Mouse (Mus musculus): Measurements from ENCODE around the gene Mb. TPM values are rescaled to one million over a fixed set of nuclear protein-coding genes. Genes with fewer than 3 reads are reported as not detected.
"Not testable (repeated sequence)": the region's sequence is repeated elsewhere in the genome, so short reads cannot be mapped to it uniquely, and the experiment has no call there.

Mb gene
- polyA plus RNA-seq, 1 experiment from 2014 or later = 1.4 TPM

DNA sequence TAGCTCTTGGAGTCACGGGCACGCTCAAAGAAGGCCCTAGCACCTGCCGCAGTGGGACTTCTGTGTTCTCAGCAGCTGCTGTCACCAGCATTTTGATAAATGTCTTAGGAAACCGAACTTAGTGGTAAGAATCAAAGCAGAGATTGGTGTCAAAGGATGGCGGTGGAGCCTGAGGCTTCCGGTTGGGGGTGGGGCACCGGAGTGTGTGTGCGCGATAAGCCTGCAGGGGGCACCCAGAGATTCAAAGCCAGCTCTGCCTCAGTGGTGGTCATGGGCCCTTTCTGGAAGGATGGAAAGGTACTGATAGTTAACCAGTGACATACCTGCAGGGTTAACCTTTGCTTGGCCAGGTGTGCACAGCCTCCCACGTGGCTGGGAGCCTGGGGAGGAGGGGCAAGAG, 21.0 kb upstream of the Mb start:
- Histone ChIP-seq H3K4me2 (ENCODE audit: low read depth, low read length) (no peak overlapping the region), H3K9me3 (ENCODE audit: control insufficient read depth, low read length) (no peaks in the 10 kb centered on the region), H3K4me3 (ENCODE audit: low read depth, low read length) (no peak overlapping the region), H3K36me3 (ENCODE audit: control insufficient read depth, insufficient read depth, low read length) (peaks cover 3% of the 10 kb centered on the region; the same call in 1 of the 2 replicates), H3K4me1 (ENCODE audit: control insufficient read depth, insufficient read depth, low read length) (peaks cover 2% of the 10 kb centered on the region; the same call in 1 of the 2 replicates), H3K27me3 (ENCODE audit: control insufficient read depth, insufficient read depth, low read length) (no peaks in the 10 kb centered on the region), H3K9ac (replicated peaks; ENCODE audit: low read depth, low read length) (no peak overlapping the region), H3K27ac (ENCODE audit: low read depth, low read length) (no peak overlapping the region)
- ATAC-seq (ENCODE audit: low read depth) = 0 out of 2 replicates have a peak, but pooled peaks have one; percentile 52
- WGBS = 24% methylated on average over 10 of the region's 10 CpGs

DNA sequence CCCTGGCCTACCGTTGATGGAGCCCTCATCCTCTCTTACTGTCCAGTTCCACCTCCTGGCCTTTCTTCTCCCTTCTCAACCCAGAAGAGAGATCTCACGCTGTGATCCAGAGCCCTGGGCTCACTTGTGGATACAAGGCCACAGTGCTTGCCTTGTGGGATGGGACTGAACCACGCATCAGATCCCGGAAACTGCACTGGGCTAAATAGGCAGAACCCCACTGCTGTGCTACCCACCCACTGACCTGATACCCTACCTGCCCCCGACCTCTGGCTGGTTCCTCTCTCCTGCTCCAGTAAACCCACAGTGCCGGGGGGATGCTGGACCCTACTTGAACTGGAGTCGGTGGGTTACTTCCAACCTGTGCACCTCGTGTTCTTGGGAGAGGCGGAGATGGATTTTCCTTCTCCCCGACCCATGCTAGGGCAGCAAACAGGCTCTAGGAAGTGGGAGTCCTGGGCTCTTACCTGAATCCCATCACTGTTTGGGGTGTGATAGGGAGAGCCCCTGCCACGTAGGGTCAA, 20.3 kb upstream of the Mb start:
- no peak overlapping the region for H3K9ac ChIP-seq (replicated peaks; ENCODE audit: low read depth, low read length)

DNA sequence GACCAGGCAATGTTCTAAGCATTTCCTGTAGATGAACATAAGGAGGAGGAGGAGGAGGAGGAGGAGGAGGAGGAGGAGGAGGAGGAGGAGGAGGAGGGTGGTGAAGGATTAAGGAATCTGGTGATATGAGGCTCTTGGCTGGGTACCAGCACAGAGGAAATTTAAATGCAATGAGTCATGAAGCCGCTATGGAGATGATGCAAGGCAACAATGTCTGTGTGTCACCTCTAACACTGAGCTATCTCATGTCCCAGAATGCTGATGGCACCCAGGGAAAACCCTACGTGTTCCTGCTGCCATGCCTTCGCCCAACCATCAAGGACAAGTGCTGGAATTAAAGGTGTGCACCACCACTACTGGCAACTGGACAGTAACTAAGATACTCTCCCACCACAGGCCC, 18.5 kb upstream of the Mb start:
- Histone ChIP-seq H3K4me3 (ENCODE audit: low read depth, low read length) (no peak overlapping the region), H3K4me1 (ENCODE audit: control insufficient read depth, insufficient read depth, low read length) (peaks cover 2% of the 10 kb centered on the region; the same call in 1 of the 2 replicates), H3K27ac (ENCODE audit: low read depth, low read length) (no peak overlapping the region), H3K9ac (replicated peaks; ENCODE audit: low read depth, low read length) (no peak overlapping the region), H3K4me2 (ENCODE audit: low read depth, low read length) (no peak overlapping the region), H3K9me3 (ENCODE audit: control insufficient read depth, low read length) (no peaks in the 10 kb centered on the region), H3K36me3 (ENCODE audit: control insufficient read depth, insufficient read depth, low read length) (no peaks in the 10 kb centered on the region), H3K27me3 (ENCODE audit: control insufficient read depth, insufficient read depth, low read length) (no peaks in the 10 kb centered on the region)
- 89% methylated on average over 3 of the region's 3 CpGs for WGBS
- ATAC-seq (ENCODE audit: low read depth) = no peak

More for the DNA sequence above, 20.3 kb upstream of the Mb start:
- Histone ChIP-seq H3K4me3 (ENCODE audit: low read depth, low read length) (no peak overlapping the region), H3K4me1 (ENCODE audit: control insufficient read depth, insufficient read depth, low read length) (peaks cover 2% of the 10 kb centered on the region; the same call in 1 of the 2 replicates), H3K27me3 (ENCODE audit: control insufficient read depth, insufficient read depth, low read length) (no peaks in the 10 kb centered on the region), H3K27ac (ENCODE audit: low read depth, low read length) (no peak overlapping the region), H3K36me3 (ENCODE audit: control insufficient read depth, insufficient read depth, low read length) (no peaks in the 10 kb centered on the region), H3K9me3 (ENCODE audit: control insufficient read depth, low read length) (no peaks in the 10 kb centered on the region), H3K4me2 (ENCODE audit: low read depth, low read length) (no peak overlapping the region)
- ATAC-seq (ENCODE audit: low read depth) = 0 out of 2 replicates have a peak, but pooled peaks have one; percentile 12
- WGBS = 91% methylated on average over 11 of the region's 11 CpGs

DNA sequence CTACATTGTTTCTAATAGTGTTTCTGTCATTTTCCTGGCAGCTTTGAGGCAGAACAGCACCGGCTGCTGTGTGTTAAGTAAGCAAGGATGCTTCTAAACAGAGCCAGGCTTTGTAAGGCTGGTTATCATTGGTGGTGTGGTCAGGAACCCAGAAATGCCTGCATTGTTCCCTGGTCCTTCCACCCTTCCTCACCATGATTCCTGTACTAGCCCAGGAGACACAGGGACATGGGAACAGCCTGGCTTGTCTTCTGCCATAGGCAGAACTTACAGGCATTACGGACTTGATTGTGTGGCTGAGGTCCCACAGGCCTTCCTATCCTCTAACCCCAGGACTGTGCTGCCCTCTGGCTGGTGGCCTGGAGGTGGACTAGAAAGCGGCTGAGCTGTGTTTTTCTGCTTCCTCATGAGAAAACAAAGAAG, 18.0 kb upstream of the Mb start:
- H3K9ac ChIP-seq (replicated peaks; ENCODE audit: low read depth, low read length) = no peak overlapping the region
- no peaks in the 10 kb centered on the region for H3K9me3 ChIP-seq (ENCODE audit: control insufficient read depth, low read length)
- WGBS = 53% methylated on average over 3 of the region's 3 CpGs
- no peaks in the 10 kb centered on the region for H3K36me3 ChIP-seq (ENCODE audit: control insufficient read depth, insufficient read depth, low read length)
- no peak overlapping the region for H3K4me2 ChIP-seq (ENCODE audit: low read depth, low read length)
- no peaks in the 10 kb centered on the region for H3K27me3 ChIP-seq (ENCODE audit: control insufficient read depth, insufficient read depth, low read length)
- H3K4me3 ChIP-seq (ENCODE audit: low read depth, low read length) = no peak overlapping the region
- no peak overlapping the region for H3K27ac ChIP-seq (ENCODE audit: low read depth, low read length)
- peaks cover 2% of the 10 kb centered on the region; the same call in 1 of the 2 replicates for H3K4me1 ChIP-seq (ENCODE audit: control insufficient read depth, insufficient read depth, low read length)
- ATAC-seq (ENCODE audit: low read depth) = no peak

GRCm38 (mm10) chr15:77066233-77066632, 15.8 kb upstream of the Mb start:
- Histone ChIP-seq H3K27me3 (ENCODE audit: control insufficient read depth, insufficient read depth, low read length) (no peaks in the 10 kb centered on the region), H3K4me3 (ENCODE audit: low read depth, low read length) (no peak overlapping the region), H3K36me3 (ENCODE audit: control insufficient read depth, insufficient read depth, low read length) (no peaks in the 10 kb centered on the region), H3K9ac (replicated peaks; ENCODE audit: low read depth, low read length) (no peak overlapping the region), H3K4me2 (ENCODE audit: low read depth, low read length) (no peak overlapping the region), H3K4me1 (ENCODE audit: control insufficient read depth, insufficient read depth, low read length) (no peaks in the 10 kb centered on the region), H3K27ac (ENCODE audit: low read depth, low read length) (no peak overlapping the region), H3K9me3 (ENCODE audit: control insufficient read depth, low read length) (no peaks in the 10 kb centered on the region)
- ATAC-seq (ENCODE audit: low read depth) = no peak
- 85% methylated on average over 6 of the region's 6 CpGs for WGBS

DNA sequence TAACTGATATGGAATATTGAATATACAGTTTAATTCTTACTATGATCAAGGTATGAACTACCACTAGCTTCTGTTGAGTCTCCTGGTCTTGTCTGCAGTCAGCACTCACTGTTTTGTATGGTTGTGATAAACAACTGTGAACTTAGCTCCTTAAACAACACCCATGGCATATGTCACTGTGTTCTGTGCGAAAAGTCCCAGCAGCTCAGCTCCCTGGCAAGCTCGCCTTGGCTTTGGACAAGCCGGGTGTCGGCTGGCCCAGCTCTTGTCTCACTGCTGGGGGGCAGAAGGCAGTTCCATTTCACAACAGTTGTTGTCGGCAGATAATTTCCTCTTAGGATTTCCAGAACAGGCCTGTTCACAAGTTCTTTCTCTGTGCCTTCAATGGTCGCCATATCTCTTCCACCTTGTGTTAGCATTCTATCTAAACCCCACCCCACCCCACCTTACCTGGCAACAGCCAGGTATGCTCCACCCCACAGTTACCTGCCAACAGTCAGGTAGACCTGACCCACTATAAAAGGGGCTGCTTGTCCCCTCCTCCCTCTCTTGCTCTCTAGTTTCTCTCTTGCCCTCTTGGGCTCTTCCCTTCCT, 14.9 kb upstream of the Mb start:
- 89% methylated on average over 6 of the region's 6 CpGs for WGBS
- no peaks in the 10 kb centered on the region for H3K27me3 ChIP-seq (ENCODE audit: control insufficient read depth, insufficient read depth, low read length)
- no peaks in the 10 kb centered on the region for H3K9me3 ChIP-seq (ENCODE audit: control insufficient read depth, low read length)
- no peaks in the 10 kb centered on the region for H3K36me3 ChIP-seq (ENCODE audit: control insufficient read depth, insufficient read depth, low read length)
- H3K4me3 ChIP-seq (ENCODE audit: low read depth, low read length) = no peak overlapping the region
- no peak overlapping the region for H3K27ac ChIP-seq (ENCODE audit: low read depth, low read length)
- no peak overlapping the region for H3K9ac ChIP-seq (replicated peaks; ENCODE audit: low read depth, low read length)
- H3K4me2 ChIP-seq (ENCODE audit: low read depth, low read length) = no peak overlapping the region
- H3K4me1 ChIP-seq (ENCODE audit: control insufficient read depth, insufficient read depth, low read length) = no peaks in the 10 kb centered on the region
- ATAC-seq (ENCODE audit: low read depth) = no peak

DNA sequence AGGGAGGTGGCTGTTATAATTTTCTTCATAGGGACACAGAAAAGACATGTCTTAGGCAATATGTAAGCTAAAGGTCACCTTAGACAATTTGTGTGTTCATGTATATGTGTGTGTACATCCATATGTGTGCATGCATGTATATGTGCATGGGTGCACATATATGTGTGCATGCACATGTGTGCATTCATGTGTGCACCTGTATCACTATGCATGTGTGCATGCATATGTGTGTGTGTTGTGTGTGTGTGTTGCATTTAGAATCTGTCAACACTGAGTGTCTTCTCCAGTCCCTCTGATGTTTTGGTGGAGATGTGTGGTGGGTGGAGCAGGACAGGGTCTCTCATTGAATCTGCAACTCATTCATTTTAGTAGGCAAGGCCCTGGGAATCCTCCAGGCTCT, 12.3 kb upstream of the Mb start:
- Histone ChIP-seq H3K9ac (replicated peaks; ENCODE audit: low read depth, low read length) (no peak overlapping the region), H3K27ac (ENCODE audit: low read depth, low read length) (no peak overlapping the region), H3K27me3 (ENCODE audit: control insufficient read depth, insufficient read depth, low read length) (no peaks in the 10 kb centered on the region)

DNA sequence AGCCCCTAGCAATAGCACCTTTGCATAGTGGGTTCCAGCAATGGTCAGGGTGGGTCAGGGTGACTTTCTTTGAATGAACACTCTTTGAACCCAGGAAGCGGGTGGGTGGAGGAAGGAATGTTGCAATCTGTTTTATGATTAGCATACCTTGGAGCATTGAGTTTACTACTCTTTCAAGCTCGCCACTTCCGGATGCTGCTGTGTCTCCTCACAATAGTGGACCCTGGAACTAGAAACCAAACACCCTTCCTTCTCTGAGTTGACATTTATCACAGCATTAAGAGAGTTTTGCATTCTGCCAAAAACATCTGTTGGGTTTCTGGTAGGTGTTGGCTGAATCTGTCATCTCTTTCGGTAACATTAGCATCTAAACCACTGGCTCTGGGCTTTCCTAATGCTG, 8.9 kb upstream of the Mb start:
- ATAC-seq (ENCODE audit: low read depth); H3K27me3 ChIP-seq (ENCODE audit: control insufficient read depth, insufficient read depth, low read length); H3K4me1 ChIP-seq (ENCODE audit: control insufficient read depth, insufficient read depth, low read length); H3K4me2 ChIP-seq (ENCODE audit: low read depth, low read length); H3K4me3 ChIP-seq (ENCODE audit: low read depth, low read length); H3K9me3 ChIP-seq (ENCODE audit: control insufficient read depth, low read length); H3K36me3 ChIP-seq (ENCODE audit: control insufficient read depth, insufficient read depth, low read length); H3K9ac ChIP-seq (replicated peaks; ENCODE audit: low read depth, low read length); H3K27ac ChIP-seq (ENCODE audit: low read depth, low read length): not testable (repeated sequence)
- 94% methylated on average over 4 of the region's 4 CpGs for WGBS

More for the DNA sequence above, 12.3 kb upstream of the Mb start:
- Histone ChIP-seq H3K4me1 (ENCODE audit: control insufficient read depth, insufficient read depth, low read length) (no peaks in the 10 kb centered on the region), H3K4me2 (ENCODE audit: low read depth, low read length) (no peak overlapping the region), H3K36me3 (ENCODE audit: control insufficient read depth, insufficient read depth, low read length) (no peaks in the 10 kb centered on the region), H3K4me3 (ENCODE audit: low read depth, low read length) (no peak overlapping the region), H3K9me3 (ENCODE audit: control insufficient read depth, low read length) (no peaks in the 10 kb centered on the region)
- no peak for ATAC-seq (ENCODE audit: low read depth)

DNA sequence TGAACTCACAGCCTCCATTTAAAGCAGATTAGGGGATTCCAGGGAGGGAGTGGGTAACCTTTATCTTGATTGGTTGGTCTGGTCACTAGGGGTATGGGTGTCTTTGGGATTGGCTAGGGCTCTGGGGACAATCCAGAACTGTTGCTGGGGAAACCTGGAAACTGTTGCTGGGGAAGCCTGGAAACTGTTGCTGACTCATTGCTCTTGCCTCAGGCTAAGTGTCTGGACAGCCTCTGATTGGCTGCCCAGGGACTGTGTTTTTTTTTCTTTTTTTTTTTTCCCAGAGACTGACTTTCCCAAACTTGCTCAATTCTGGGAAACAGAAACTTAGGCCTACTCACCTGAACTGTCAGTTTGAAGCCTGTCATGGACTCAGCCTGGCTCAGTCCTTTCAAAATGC, 8.1 kb upstream of the Mb start:
- ATAC-seq (ENCODE audit: low read depth) = no peak
- peaks cover 9% of the 10 kb centered on the region; the same call in 1 of the 2 replicates for H3K4me1 ChIP-seq (ENCODE audit: control insufficient read depth, insufficient read depth, low read length)

More for the DNA sequence above, 8.1 kb upstream of the Mb start:
- H3K9ac ChIP-seq (replicated peaks; ENCODE audit: low read depth, low read length) = no peak overlapping the region
- no peaks in the 10 kb centered on the region for H3K27me3 ChIP-seq (ENCODE audit: control insufficient read depth, insufficient read depth, low read length)
- H3K4me2 ChIP-seq (ENCODE audit: low read depth, low read length) = no peak overlapping the region
- H3K27ac ChIP-seq (ENCODE audit: low read depth, low read length) = no peak overlapping the region
- no peaks in the 10 kb centered on the region for H3K9me3 ChIP-seq (ENCODE audit: control insufficient read depth, low read length)
- no peaks in the 10 kb centered on the region for H3K36me3 ChIP-seq (ENCODE audit: control insufficient read depth, insufficient read depth, low read length)
- H3K4me3 ChIP-seq (ENCODE audit: low read depth, low read length) = no peak overlapping the region
